Mouse (Mus musculus) hematopoietic stem cell, adult 5-6 weeks (primary cell): ENCODE data around the gene Ctnnbl1. TPM values are rescaled to one million over a fixed set of nuclear protein-coding genes. Genes with fewer than 3 reads are reported as not detected.
A peak's percentile ranks its signal among the peaks of the same experiment; 100 is the strongest.

Experiments
- ATAC-seq, 2 experiments: fragments of 125-278 bp in 1 of 2; replicated peaks in 1 of 2; 2 replicates each; pipeline ENCODE4 v1.8.0; 2016 to 2017; ENCODE audit warnings: inconsistent platforms in 2 of 2, mild to moderate bottlenecking in 2 of 2, moderate number of reproducible peaks in 2 of 2, low read depth in 1 of 2, moderate TSS enrichment in 1 of 2; ENCODE audit not compliant: low FRiP score in 2 of 2, poor library complexity in 2 of 2, severe bottlenecking in 2 of 2, insufficient read depth in 1 of 2, low TSS enrichment in 1 of 2
- total RNA-seq: library from RNA; stranded (forward); fragments of 172-1452, 232-1000 nt; gene quantifications from 2 replicates; pipeline ENCODE4 v1.2.3, GENCODE M21; 2017

Ctnnbl1 gene
- total RNA-seq, 1 experiment from 2014 or later = 52.5 TPM

- 0 out of 4 replicates have a peak, but pooled peaks of 1 of the 2 experiments have one; percentile 4 for ATAC-seq
These were observed 101.2 kb downstream of the Ctnnbl1 start for GRCm38 (mm10) chr2:157838206-157838923.

DNA sequence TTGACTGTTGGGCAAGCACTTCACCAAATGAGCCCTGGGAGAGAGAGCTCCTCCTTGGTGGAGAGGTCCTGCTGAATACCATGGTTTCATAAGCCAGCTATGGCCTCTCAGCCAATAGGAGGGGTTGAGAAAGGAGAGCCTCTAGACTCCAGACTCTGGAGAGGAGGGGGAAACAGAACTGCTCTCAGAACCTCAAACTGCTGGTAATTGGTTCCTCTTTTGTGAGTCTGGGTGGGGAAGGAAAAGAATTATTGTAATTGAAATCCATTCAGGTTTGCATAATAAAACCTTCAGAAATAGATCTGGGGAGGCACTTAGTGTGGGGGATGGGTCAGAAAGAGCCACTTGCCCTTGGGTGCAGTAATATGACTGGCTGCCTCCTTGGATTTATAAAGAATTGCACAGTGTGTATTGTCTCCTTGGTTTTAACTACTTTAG lies 103.5 kb downstream of the Ctnnbl1 start:
- ATAC-seq = peak; percentile 81 to 87

DNA sequence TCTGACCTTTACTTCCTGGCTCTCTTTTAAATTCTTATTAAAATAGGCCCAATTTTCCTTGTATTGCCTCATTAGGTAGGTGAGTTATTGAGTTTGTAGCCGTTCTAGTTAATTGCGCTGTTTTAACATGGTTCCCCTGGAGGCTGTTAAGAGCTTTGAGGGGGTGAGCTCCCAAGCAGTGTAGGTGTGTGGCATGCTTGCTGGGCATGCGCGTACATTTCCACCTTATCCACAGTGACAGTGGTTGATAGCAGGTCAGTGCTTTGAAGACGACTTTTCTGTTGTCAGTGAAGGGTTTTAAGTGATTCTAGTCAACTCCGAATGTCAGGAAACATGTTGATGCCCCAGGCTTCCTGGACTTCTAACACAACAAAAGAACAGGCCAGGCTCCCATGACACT lies 103.9 kb downstream of the Ctnnbl1 start:
- no peak for ATAC-seq

- no peak for ATAC-seq
These were observed 107.5 kb downstream of the Ctnnbl1 start for GRCm38 (mm10) chr2:157844746-157845145.

- 0 out of 4 replicates have a peak, but pooled peaks of 1 of the 2 experiments have one; percentile 12 for ATAC-seq
These were observed 108.6 kb downstream of the Ctnnbl1 start for GRCm38 (mm10) chr2:157845831-157846230.

DNA sequence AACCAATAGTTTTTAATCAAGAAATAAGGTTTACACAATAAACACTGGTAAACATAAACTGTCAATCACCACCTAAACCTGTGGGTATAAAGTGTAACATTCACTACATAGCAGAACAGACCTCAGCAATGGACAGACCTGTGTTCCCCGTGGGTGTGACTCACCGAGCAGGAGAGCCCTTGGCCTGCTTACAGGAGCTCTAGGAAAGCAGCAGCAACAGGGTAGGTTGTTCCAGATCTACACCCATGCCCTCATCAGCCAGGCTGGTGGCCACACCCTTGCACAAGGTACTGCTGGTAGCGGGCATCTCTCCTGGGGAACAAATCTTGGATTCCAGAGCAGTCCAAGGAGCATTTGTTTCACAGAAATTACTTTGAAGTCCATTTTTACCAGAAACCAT lies 115.9 kb downstream of the Ctnnbl1 start:
- ATAC-seq = no peak

DNA sequence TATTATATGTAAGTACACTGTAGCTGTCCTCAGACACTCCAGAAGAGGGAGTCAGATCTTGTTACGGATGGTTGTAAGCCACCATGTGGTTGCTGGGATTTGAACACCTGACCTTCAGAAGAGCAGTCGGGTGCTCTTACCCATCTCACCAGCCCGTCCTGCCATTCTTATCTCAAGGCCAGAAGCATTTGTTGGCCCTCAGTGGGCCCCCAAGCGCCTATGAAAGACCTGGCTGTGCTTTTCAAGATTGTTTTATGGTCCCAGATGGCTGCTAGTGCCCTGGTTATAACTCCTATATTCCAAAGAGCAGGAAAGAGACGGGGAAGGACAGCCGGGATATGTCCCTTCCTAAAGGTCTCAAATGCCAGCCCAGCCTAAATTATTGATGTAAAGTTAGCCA lies 118.6 kb downstream of the Ctnnbl1 start:
- no peak for ATAC-seq

DNA sequence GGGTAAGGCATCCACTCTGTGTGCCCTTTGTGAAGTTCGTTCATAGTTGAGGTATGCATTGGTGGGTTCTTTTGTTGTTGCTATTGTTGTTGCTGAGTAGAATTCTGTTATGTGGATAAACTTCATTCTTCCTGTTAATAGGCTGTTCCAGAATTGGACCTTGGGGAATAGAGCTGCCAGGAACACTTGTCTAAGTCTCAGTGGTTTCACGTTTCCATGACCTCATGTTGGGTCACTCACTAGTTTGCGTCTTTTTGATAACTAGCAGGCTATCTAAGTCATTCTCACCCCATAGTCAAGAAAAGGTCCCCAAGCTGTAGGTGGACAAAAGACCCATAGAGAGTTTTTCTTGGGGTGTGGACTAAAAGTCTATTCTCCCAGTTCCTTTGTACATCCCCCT lies 120.3 kb downstream of the Ctnnbl1 start:
- no peak for ATAC-seq

DNA sequence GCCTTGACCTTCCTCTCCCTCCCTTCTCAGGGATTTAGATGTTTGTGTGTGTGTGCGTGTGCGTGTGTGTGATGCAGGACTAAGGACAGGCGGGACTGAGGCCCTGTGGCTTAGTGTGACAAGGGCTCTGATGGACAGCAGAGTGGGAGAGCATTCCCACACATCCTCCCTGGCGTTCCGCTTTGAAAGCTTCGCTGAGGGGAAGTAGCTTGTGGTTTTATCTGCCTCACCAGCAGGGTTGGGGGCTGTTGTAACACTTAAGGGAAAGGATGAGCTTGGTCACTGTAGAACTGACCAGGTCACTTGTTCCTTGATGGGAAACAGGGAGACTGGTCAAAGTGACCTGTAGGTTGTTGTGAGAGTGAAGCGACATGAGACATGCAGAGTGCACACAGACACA lies 121.1 kb downstream of the Ctnnbl1 start:
- peak in 1 of 2 experiments; percentile 14; a peak in 2 of 4 replicates for ATAC-seq

DNA sequence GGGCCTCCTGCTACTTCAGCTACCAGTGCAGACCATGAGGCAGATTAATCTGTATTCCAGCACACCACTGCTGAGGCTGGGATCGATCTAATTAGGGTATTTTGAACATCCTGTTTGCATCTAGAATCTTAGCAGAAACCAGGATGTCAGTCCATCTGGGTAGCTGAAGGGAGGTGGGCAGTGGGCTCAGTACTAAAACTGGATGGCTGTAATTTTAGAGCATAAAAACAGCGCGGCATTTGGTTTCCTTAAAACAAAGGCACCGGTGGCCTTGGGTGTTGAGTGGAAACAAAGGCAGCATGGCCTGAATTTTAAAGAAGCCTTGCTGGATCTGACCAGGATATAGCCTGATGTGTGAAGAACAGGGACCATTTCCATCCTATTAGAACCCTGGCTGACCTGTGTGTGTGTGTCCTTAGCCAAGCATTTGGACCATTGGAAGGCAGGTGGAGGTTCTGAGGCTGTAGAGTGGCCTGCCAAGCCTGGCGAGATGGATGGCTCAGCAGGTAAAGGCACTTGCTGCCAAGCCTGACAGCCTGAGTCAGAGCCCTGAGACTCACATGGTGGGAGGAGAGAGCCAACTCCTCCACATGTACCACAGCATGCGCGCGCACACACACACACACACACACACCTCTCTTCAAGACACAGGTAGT lies 122.0 kb downstream of the Ctnnbl1 start:
- no peak for ATAC-seq

GRCm38 (mm10) chr2:157861273-157861944 lies 124.2 kb downstream of the Ctnnbl1 start:
- ATAC-seq = no peak

DNA sequence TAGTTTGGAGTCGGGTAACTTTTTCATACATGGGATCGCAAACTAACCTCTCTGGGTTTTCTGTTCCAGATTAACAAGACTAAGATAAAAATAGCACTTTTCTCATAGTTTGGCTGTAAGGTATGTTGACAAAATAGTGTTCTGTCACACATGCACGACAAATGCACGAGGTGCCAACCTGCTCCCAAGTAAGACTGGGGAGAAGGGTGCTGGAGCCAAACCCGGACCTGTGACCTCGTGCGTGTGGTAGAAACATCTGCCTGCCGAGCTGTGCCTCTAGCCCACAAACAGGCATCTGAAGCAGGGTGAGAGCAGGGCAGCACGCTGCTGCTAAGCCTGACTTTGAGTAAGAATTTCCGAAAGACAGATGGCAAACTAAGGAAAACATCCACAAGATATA lies 125.1 kb downstream of the Ctnnbl1 start:
- no peak for ATAC-seq

DNA sequence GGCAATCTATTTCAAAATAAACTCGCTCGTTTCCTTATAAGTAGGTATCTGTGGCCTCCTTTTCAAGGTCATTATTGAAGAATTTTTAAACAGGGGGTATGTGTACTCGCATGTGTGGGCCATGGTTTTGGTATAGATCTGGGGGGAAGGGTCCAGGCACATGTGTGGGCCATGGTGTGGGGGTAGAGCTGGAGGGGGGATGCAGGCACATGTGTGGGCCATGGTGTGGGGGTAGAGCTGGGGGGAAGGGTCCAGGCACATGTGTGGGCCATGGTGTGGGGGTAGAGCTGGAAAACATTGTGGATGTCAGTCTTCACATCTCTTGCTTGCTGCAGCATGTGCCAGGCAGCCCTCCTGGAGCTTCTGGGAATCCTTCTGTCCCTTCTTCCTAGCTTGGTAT lies 129.9 kb downstream of the Ctnnbl1 start:
- ATAC-seq = no peak

DNA sequence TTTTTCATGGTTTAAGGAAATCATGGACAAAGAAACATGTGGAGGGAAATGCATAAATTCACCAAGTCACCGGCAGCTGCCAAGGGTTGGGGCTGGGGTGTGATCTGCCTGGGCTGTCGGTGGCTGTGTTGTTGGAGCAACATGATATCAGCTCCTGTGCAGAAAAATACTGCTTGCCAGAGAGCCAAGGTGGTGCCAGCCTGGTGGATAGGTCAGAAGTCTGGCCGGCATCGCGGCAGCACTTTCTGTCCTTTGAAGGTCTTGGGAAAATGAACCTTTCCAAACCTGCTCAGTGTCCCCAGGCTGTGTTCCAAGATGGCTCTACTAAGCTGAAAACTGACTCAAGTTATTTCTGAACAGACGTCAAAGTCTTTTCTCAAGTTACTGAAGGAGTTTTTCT lies 133.0 kb downstream of the Ctnnbl1 start:
- ATAC-seq = no peak

- ATAC-seq = no peak
These were observed 136.0 kb downstream of the Ctnnbl1 start for GRCm38 (mm10) chr2:157873223-157873622.

GRCm38 (mm10) chr2:157873691-157874090 lies 136.5 kb downstream of the Ctnnbl1 start:
- ATAC-seq = no peak

DNA sequence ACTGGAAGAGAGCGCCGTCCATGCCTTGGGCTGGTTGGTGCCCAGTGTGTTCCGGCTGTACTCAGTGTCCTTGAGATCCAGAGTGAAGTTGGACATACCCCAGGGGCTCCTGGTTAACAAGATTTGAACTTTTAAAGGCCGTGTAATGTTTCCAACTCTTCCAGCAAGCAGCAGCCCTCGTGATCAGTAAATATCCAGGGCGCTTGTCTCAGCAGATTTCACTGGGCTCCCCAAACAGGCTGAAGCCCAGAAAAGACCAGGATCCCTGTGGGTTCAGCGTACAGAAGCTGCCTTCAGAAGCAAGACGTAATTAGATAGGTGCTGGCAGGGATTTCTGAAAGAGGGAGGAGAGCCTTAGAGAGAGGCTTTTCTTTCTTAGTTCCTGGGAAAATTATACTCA lies 137.9 kb downstream of the Ctnnbl1 start:
- no peak for ATAC-seq

DNA sequence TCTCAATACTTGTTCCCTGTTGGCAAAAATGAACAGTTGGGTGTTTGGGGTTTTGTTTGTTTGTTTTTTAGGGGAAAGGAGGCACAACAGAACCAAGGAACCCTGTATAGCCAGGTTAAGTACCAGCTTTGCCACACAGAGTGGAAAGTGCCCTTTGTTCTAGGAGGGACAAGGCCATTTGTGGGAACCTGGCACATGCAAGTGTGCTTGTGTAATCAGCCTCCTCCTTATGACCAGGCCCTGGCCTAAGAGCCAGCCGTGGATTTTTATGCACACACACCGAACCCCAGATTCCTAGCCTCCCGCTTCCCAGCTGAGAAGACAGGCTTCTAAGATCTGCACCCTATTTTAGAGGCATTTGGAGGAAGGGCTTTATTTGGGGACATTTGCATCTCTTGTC lies 140.2 kb downstream of the Ctnnbl1 start:
- ATAC-seq = no peak
